Mouse (Mus musculus) myocyte (in vitro differentiated cells): Measurements from ENCODE around the gene Ppp2r5d.

Experiments
- CEBPB ChIP-seq: IDR thresholded peaks from 2 replicates; pipeline ENCODE4 v1.6.1; 2011; ENCODE audit warnings: mild to moderate bottlenecking, moderate library complexity; ENCODE audit not compliant: poor library complexity, insufficient read depth, severe bottlenecking
- E2F4 ChIP-seq: IDR thresholded peaks from one replicate; pipeline ENCODE4 v1.6.1; 2011; ENCODE audit warnings: mild to moderate bottlenecking, control low read depth, moderate library complexity; ENCODE audit not compliant: insufficient read depth
- MAX ChIP-seq: IDR thresholded peaks from one replicate; pipeline ENCODE4 v1.6.1; 2011; ENCODE audit warnings: low read depth, mild to moderate bottlenecking, control low read depth
- MYOD1 ChIP-seq, 3 experiments: IDR thresholded peaks; one replicate each; pipeline ENCODE4 v1.6.1; 2011; ENCODE audit warnings: control low read depth in 2 of 3, low read depth in 2 of 3, mild to moderate bottlenecking in 2 of 3, moderate library complexity in 1 of 3; ENCODE audit not compliant: insufficient read length in 2 of 3, control insufficient read depth in 1 of 3
- MYOG ChIP-seq, 3 experiments: IDR thresholded peaks; one replicate each; pipeline ENCODE4 v1.6.1; 2011; ENCODE audit warnings: control low read depth in 2 of 3, low read depth in 2 of 3, mild to moderate bottlenecking in 2 of 3; ENCODE audit not compliant: insufficient read length in 2 of 3, control insufficient read depth in 1 of 3, insufficient read depth in 1 of 3
- POLR2A ChIP-seq: IDR thresholded peaks from one replicate; pipeline ENCODE4 v1.6.1; 2011; ENCODE audit warnings: low read depth, mild to moderate bottlenecking, control low read depth, moderate library complexity; ENCODE audit not compliant: insufficient read length
- POLR2AphosphoS2 ChIP-seq: IDR thresholded peaks from one replicate; pipeline ENCODE4 v1.6.1; 2011; ENCODE audit warnings: low read depth, control low read depth; ENCODE audit not compliant: insufficient read length
- REST ChIP-seq: IDR thresholded peaks from one replicate; pipeline ENCODE4 v1.6.1; 2011; ENCODE audit warnings: mild to moderate bottlenecking, control low read depth, moderate library complexity; ENCODE audit not compliant: insufficient read depth, insufficient read length
- SRF ChIP-seq: IDR thresholded peaks from one replicate; pipeline ENCODE4 v1.6.1; 2011; ENCODE audit warnings: low read depth; ENCODE audit not compliant: control insufficient read depth, insufficient read length
- TCF12 ChIP-seq: IDR thresholded peaks from one replicate; pipeline ENCODE4 v1.6.1; 2011; ENCODE audit warnings: mild to moderate bottlenecking, control low read depth; ENCODE audit not compliant: poor library complexity, insufficient read depth, severe bottlenecking
- TCF3 ChIP-seq: IDR thresholded peaks from one replicate; pipeline ENCODE4 v1.6.1; 2011; ENCODE audit warnings: low read depth, control low read depth; ENCODE audit not compliant: insufficient read length
- USF1 ChIP-seq: IDR thresholded peaks from one replicate; pipeline ENCODE4 v1.6.1; 2011; ENCODE audit warnings: low read depth, mild to moderate bottlenecking, control low read depth, moderate library complexity

- no peak for TF ChIP-seq POLR2AphosphoS2
- no peak for TF ChIP-seq MYOD1 (IDR thresholded peaks at IDR 0.05; ENCODE audit: control insufficient read depth in 1 of 3, insufficient read length in 2 of 3, low read depth in 2 of 3)
- no peak for TF ChIP-seq POLR2A
- no peak for TF ChIP-seq USF1
- TF ChIP-seq E2F4, result no peak
- TF ChIP-seq TCF3, result no peak
- TF ChIP-seq MAX, result no peak
- no peak for TF ChIP-seq MYOG (IDR thresholded peaks at IDR 0.05; ENCODE audit: control insufficient read depth in 1 of 3, insufficient read depth in 1 of 3, insufficient read length in 2 of 3, low read depth in 2 of 3)
- TF ChIP-seq SRF, result no peak
- TF ChIP-seq TCF12, result no peak
- TF ChIP-seq CEBPB, result no peak
- no peak for TF ChIP-seq REST
These were observed 65.0 kb downstream of the Ppp2r5d start for GRCm38 (mm10) chr17:46639929-46640328.
